Mouse (Mus musculus) hindbrain, embryonic 11.5 days (tissue): ENCODE measurements around the gene Olfr1225. TPM values are rescaled to one million over a fixed set of nuclear protein-coding genes. Genes with fewer than 3 reads are reported as not detected.

Experiments used
- polyA plus RNA-seq: library from polyadenylated mRNA; unstranded; fragments of >200 nt; fragmentation: Nextera tagmentation; extraction: Ambion mirVana; gene quantifications from 2 replicates; pipeline ENCODE4 v1.2.1, GENCODE M21; 2014

Olfr1225 gene
- polyA plus RNA-seq, 1 experiment from 2014 or later, result not detected

Other genes starting within 250 kb of the Olfr1225 start
- gene Olfr1211, start 236.6 kb downstream of the Olfr1225 start, polyA plus RNA-seq, result not detected in 2 replicates
- not detected in 2 replicates for gene Olfr1212, start 220.7 kb downstream of the Olfr1225 start, polyA plus RNA-seq
- not detected in 2 replicates for gene Gm13762, start 194.4 kb downstream of the Olfr1225 start, polyA plus RNA-seq
- not detected in 2 replicates for gene Olfr1214, start 182.0 kb downstream of the Olfr1225 start, polyA plus RNA-seq
- not detected in 2 replicates for gene Olfr1215, start 167.7 kb downstream of the Olfr1225 start, polyA plus RNA-seq
- not detected in 2 replicates for gene Olfr1216, start 156.3 kb downstream of the Olfr1225 start, polyA plus RNA-seq
- not detected in 2 replicates for gene Olfr1217, start 142.6 kb downstream of the Olfr1225 start, polyA plus RNA-seq
- not detected in 2 replicates for gene Olfr1218, start 113.5 kb downstream of the Olfr1225 start, polyA plus RNA-seq
- gene Olfr1219, start 91.2 kb downstream of the Olfr1225 start, polyA plus RNA-seq, result not detected in 2 replicates
- not detected in 2 replicates for gene Olfr1220, start 67.8 kb downstream of the Olfr1225 start, polyA plus RNA-seq
- not detected in 2 replicates for gene Olfr1221, start 57.4 kb downstream of the Olfr1225 start, polyA plus RNA-seq
- not detected in 2 replicates for gene Olfr1222, start 41.6 kb downstream of the Olfr1225 start, polyA plus RNA-seq
- gene Olfr1223, start 23.1 kb downstream of the Olfr1225 start, polyA plus RNA-seq, result not detected in 2 replicates
- gene Olfr1224-ps1, start 10.6 kb downstream of the Olfr1225 start, polyA plus RNA-seq, result not detected in 2 replicates
- not detected in 2 replicates for gene Olfr1226, start 25.4 kb upstream of the Olfr1225 start, polyA plus RNA-seq
- not detected in 2 replicates for gene Olfr1228, start 79.4 kb upstream of the Olfr1225 start, polyA plus RNA-seq
- gene Olfr1229, start 113.3 kb upstream of the Olfr1225 start, polyA plus RNA-seq, result not detected in 2 replicates
- gene Olfr1230, start 122.6 kb upstream of the Olfr1225 start, polyA plus RNA-seq, result not detected in 2 replicates
- not detected in 2 replicates for gene Olfr1231, start 132.4 kb upstream of the Olfr1225 start, polyA plus RNA-seq
- not detected in 2 replicates for gene Olfr1232, start 155.0 kb upstream of the Olfr1225 start, polyA plus RNA-seq
- not detected in 2 replicates for gene Olfr1233, start 167.7 kb upstream of the Olfr1225 start, polyA plus RNA-seq
- not detected in 2 replicates for gene Olfr1234, start 190.2 kb upstream of the Olfr1225 start, polyA plus RNA-seq
- gene Olfr1238, start 235.0 kb upstream of the Olfr1225 start, polyA plus RNA-seq, result not detected in 2 replicates
- not detected in 2 replicates for gene Olfr1239, start 245.7 kb upstream of the Olfr1225 start, polyA plus RNA-seq